Mouse (Mus musculus): ENCODE data around the gene Greb1. TPM values are rescaled to one million over a fixed set of nuclear protein-coding genes. Genes with fewer than 3 reads are reported as not detected.
A peak's percentile ranks its signal among the peaks of the same experiment; 100 is the strongest.

Greb1 gene
- total RNA-seq, 2 experiments from 2014 or later, result not detected

DNA sequence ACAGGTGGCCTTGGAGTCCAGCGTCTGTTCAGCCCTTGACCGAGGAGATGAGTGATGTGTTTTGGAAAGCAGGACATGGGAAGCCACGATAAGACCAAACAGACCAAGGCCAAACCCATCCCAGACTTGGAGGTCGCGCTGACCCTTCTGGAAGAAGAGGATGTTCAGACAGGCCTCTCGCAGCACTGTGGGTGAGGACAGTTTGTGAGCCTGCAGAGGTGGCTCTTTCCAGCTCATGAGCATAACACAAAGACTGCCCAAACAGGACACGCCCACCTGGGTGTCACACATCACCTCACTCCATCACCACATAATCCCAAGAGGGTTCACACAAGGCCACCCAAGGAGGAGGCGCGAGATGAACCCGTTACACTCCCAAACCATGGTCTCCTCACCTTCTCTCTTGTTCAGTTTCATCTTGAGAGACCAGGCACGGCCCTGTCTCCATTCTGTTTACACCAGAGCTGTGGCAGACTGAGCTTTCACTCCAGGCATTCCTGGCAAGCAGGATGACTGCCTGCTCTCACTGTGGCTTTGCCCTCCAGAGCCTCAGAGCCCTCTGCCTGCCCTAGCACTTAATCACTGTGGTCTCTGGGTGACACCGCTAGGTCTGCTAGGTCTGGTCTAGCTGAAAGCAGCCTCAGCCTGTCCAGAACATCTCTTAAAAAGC is 35.8 kb downstream of the Greb1 start:
- ATAC-seq (ENCODE audit: poor library complexity, severe bottlenecking), result no peak

DNA sequence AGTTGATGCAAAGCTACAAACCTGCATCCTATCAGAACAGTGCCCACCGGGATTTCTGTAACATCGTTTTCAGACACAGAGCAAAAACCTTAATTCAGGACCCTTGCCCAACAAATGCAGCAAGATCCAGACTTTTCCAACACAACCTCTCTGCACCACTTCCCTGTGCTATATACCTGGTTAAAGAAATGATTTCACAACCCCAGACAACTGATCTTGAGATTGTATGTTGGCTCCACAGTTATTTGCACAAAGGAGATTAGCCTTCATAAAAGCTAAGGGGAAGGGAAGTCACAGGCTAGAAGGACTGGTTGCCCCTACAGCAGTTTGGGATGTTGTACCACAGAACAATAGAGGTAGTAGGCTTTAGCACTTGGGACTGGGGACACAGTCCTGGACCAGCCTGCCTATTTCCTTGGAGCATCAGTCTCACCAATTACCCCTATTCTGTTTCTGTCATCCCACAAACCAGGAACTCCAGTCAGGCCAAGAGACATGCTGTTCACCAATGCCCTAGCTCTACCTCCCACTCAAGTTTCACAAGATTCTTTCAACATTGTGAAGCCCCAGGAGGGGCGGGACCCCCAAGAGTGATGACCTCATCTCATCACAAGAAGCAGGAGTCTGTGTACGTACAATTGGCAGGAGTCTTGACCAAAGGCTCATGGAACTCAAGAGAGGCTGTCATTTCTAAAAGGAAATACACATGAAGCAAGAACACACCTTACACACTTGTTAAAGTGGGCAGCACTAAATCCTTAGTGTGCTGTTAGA is 36.9 kb downstream of the Greb1 start:
- no peak for ATAC-seq (ENCODE audit: poor library complexity, severe bottlenecking)

DNA sequence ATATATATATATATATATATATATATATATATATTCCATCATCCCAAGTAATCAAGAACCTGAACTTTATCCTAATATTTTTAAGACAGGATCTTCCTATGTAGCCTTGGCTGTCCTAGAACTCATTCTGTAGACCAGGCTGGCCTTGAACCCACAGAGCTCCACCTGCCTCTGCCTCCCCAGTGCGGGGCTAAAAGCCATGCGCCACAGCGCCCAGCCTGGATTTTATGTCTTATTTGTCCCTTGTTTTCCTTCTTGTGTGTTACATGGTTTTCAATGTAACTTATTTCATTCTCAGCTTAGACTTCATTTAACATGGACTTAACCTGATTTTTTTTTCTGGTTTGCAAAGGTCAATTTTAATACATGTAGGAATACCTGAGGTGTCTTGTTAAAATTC is 39.2 kb downstream of the Greb1 start:
- no peak for ATAC-seq (ENCODE audit: poor library complexity, severe bottlenecking)

DNA sequence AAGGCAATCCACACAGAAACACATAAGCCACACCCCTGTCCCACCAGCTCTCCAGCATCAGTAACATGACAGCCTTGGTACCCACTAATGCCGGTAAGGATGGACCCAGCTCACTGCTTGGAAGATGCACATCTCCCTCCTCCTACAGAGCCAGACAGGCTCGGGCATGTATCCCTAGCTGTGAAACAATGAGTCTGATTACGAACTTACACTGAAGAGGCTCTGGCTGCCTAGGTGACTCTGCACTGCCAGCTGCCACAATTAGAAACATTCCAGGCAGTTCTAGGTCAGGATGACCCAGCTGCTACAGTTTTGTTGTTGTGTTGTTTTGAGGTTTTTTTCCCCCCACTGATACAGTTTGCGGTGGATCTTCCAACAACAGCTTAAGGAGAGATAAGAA is 40.4 kb downstream of the Greb1 start:
- ATAC-seq (ENCODE audit: poor library complexity, severe bottlenecking), result no peak

DNA sequence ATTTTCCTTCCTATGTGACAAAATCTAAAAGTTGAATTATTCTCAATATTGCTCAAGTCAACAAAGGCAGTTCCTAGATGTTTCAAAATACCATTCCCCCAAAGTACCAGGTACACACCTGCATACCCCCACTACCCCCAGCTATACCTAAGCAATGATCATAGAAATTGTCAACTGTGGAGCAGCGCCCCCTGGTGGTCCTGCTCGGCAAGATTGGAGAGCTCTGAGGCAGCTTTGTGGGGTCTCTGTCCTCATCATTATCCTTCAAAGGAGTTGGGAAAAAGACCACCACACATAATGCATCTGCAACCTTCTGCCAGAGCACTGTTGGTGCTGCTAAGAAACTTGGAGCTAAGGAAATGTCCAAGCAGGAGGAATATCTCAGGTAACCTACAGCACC is 46.4 kb downstream of the Greb1 start:
- ATAC-seq (ENCODE audit: poor library complexity, severe bottlenecking), result no peak

DNA sequence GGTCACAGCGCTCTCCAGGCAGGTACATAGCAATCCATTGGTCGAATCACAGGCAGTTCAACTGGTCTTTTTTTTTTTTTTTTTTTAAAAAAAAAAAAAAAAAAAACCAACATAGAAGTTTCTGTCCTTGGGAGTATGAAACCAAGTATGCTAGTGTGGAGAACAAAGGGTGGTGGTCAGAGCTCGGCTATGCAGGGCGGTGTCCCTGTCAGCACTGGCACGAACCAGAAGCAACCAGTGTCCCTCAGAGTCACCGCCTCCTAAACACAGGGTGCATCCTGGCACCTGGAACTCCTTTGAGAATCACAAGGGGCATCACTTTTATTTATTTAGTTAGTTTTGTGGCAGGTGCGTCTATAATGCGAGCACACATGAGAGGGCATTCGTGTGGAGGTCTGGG is 47.1 kb downstream of the Greb1 start:
- no peak for ATAC-seq (ENCODE audit: poor library complexity, severe bottlenecking)

DNA sequence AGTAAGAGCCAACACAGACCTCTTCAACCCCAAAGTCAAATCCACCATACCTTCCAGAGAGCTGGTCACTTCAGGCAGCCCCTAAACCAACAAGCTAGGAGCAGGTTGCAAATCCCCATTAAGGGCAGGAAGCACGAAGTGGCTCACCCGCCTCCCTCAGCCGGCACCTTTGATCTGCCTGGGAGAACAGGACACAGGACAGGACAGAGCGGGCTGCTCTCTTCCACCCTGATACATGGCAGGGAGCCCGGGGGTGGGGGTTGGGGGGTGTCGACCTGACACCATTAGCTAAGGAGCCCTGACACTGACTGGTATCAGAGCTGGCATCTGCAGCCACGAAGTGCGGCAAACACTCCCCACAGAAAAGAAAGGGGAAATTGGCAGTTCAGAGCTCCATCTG is 47.6 kb downstream of the Greb1 start:
- no peak for ATAC-seq (ENCODE audit: poor library complexity, severe bottlenecking)

DNA sequence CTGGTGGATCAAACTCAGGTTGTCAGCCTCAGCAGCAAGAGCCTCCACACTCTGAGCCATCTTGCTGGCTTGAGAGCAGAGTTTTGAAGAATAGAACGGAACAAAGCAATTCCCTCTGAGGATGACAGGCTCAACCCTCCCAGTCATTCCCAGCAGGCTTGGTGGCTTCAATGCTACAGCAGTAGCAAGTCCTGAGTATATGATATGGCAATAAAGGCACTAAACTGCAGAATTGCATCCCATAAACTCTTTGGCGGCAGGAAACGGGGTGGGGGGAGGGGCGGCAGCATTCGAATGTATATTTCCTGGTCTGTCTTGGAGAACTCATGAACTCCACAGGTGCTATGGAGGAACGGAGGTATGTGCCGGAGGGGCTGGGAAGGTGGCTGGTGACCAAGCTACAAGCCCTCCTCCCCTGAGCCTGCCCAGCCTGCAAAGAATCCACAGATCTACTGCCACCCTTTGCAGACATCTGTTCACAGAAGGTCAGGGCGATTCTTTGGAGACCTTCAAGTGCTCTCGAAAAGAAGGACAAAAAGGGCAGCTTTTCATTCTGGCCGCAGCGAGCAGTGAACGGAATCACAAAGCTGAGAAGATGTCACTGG is 48.3 kb downstream of the Greb1 start:
- no peak for ATAC-seq (ENCODE audit: poor library complexity, severe bottlenecking)

DNA sequence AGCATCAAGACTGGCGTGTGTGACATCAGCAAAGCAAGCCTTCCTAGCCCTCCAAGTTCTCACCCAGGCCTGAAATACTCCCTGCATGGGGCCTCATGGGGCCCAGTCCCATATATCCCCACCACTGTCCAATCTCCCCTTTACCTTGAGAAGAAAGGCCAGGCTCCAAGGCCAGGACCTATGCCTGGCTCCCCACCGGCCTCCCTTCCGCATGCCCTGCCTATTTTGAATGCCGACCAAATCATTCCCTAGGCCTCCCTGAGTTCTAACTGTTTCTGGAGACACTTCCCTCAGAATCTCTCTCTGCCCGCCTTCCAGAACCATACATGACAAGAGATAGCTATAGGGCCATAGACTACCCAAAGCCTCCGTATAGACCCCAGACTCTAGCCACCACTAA is 49.1 kb downstream of the Greb1 start:
- ATAC-seq (ENCODE audit: poor library complexity, severe bottlenecking), result no peak

DNA sequence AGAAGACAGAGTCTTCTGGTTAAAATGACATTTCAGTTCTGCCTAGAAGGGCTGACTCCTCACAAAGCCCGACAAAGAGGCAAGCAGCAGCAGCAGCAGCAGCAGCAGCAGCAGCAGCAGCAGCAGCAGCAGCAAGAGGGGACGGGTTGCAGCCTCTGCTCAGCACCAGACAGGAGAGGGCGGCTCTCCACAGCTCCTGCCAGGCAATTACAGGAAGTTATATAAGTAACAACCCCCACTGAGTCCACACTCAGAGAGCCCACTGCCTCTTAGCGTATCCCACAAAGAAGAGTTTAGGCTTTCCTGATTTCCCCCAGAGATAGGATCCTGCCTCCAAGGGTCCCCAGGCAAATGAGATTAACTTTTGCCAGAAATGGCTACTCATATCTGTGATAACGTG is 60.6 kb downstream of the Greb1 start:
- ATAC-seq (ENCODE audit: poor library complexity, severe bottlenecking), result no peak

DNA sequence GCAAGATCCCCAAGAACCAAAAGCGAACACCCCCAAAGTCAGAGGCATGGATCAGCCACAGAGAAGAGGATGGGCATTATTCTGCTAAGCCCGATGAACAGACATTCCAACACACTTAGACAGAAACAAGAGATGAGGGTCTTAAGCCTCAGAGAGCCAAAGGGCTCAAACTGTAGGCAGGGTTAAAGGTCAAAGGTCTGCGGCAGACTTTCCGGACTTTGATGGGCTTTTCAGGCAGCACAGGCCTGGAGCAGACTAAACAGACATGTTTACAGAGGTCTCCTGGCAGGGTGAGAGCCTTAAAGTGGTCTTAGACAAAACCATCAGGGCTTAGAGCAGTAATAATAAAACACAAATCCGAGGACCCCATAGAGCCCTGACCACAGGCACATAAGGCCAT is 63.4 kb downstream of the Greb1 start:
- no peak for ATAC-seq (ENCODE audit: poor library complexity, severe bottlenecking)

DNA sequence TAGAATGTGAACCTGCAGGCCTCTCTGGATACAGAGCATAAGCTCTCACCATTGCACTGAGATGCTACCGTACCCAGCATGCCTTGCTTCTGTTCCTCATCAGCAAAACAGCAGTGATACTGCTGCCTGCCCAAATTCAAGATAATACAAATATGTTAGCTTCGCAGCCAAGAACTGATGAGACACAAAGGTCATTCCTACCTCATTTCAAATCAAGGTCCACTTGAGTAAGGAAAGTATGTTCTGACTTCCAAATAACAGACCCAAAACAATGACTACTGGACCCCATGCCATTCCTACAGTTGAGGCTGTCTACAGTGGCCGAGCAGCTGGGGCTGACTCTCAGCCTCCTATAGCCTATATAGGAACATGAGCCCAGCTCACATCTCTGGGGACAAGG is 66.0 kb downstream of the Greb1 start:
- no peak for ATAC-seq (ENCODE audit: poor library complexity, severe bottlenecking)

DNA sequence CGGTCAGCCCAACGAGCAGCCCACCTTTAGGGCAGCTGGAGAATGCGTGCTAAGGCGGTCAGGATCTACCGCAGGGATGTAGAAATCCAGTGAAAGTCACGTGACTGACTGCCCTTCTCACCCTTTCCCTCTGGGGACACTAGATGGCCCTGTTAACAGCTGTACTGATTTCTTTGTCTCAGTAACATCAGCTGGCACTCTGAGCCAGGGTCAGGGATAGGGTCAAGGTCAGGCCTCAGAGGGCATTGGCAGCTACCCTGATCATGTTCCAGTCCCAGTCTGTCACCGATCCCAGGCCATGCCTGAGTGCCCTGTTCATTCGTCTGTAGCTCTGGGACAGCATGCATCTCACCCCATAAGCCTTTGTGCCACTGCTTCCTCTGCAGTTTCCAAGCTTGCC is 66.7 kb downstream of the Greb1 start:
- no peak for ATAC-seq (ENCODE audit: poor library complexity, severe bottlenecking)

DNA sequence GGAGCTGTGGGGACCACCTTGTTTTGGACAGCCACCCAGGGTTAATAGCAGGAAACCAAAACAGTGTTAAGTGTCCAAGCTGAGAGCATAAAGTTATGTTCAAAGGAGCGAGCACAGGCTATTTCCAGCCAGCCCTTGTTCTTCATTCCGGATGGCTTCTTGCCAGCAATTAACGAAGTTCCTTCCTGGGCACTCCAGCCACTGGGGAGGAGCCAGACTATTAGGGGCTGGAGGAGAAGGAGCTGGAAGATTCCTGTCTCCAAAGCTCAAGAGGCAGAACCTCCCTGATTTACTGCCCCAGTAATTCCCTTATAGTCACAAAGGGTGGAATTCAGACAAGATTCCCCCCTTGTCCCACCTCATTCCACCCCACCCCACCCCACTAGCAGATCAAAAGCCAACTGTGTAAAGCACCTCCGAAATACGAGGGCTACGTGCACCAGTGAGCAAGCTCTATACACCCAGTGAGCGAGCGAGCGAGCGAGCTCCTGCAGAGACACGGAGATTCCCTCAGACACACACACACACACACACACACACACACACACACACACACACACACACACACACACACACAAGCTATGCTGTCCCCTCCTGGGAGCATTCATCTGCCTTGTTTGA is 69.5 kb downstream of the Greb1 start:
- ATAC-seq (ENCODE audit: poor library complexity, severe bottlenecking), result no peak

DNA sequence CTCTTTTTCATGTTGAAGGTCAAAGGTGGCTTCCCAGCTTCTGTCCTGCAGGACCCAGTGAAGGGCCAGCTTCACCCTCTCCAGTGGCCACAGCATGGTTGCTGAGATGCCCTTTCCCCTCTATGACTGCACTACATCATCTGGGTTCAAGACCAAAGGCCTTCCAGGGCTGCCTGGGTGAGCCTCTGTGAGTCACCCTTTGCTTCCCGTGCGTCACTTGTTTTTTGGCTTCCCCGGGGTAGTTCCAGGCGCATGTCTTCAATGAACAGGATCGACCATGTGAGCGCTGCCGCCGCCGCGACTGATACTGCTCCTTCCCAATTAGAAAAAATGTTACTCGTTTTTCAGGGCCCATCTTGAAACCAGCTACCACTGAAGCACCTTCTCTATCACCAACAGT is 70.5 kb downstream of the Greb1 start:
- ATAC-seq (ENCODE audit: poor library complexity, severe bottlenecking), result no peak

DNA sequence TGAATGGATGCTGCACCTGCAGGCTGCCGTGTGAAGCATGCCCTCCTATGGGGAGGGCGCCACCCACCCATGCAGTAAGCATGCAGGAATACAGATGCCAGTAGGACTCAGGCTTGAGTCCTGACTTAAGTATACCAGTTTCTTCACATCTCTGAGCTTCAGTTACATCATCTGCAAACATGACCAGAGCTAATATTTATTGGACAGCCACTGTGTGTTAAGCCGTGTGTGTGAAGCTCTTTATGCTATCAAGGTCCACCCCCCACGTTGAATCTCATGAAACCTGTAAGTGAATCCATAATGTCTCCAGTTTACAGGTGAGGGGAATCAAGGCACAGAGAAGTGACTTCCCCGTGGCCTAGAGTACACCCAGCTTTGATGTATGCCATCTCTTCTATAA is 72.5 kb downstream of the Greb1 start:
- ATAC-seq (ENCODE audit: poor library complexity, severe bottlenecking), result no peak

DNA sequence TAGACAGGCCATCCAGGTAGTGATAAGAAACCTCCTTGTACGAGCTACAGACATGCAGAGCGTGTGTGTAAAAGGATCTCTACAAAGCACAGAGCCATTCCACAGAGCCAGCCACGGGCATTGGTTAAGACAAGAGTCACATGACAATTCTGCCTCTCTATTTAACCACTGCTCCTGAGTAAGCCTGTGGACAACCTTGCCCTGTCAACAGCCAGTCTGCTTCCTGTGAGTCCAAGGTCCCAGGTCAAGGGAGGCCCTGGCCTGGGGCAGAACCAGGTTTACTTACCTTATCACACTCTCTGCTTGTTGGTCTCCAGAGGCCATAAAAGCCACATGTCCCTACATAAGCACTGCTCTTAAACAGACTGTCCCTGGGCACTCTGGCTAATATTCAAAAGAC is 74.5 kb downstream of the Greb1 start:
- no peak for ATAC-seq (ENCODE audit: poor library complexity, severe bottlenecking)

DNA sequence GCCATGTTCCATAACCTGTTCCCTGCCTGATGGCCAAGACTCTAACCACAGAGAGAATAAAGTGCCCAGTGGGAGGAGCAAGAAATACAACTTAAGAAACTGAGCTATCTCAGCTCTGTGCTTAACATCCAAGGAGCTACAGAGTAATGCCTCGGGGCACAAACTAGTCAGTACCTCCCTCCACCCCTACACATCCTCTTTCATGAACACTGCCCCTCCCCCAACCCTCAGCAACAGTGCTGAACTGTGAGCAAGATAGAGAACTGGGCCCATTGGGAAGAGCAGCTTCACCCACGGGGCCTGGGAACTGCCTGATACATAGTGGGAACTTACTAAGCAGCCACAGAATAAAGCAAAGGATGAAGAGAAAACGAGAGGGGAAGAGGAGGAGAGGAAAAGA is 77.1 kb downstream of the Greb1 start:
- no peak for ATAC-seq (ENCODE audit: poor library complexity, severe bottlenecking)

DNA sequence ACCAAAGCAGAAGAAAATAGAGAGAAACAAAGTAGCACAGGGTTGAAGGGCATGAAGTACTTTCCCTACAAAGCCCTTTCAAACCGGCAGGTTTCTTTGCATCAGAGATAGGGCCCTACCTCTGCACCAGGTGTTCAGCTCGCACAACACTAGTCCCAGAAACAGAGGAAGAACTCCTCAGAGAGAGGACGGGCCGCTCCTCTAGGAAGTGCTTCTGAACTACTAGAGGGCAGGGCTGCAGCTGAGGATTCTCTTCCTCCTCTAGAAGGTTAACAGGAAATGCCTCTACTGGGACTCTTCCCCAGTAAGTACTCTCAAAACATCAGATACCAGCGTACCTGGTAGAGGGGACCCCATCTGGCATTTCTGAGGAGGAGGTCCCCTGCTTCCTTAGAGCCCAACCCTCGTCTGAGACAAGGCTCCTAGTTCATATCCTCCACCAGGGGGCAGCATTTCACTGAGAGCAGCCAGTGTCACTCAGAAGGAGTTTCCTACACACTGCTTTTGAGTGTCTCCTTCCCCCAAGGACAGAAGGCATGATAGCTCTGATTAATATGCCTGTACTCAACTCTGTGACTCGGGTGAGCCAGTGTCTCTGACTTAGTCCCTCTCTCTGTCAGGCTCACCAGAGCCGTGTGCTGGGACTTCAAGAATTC is 81.9 kb downstream of the Greb1 start:
- ATAC-seq (ENCODE audit: poor library complexity, severe bottlenecking), result peak; percentile 54

DNA sequence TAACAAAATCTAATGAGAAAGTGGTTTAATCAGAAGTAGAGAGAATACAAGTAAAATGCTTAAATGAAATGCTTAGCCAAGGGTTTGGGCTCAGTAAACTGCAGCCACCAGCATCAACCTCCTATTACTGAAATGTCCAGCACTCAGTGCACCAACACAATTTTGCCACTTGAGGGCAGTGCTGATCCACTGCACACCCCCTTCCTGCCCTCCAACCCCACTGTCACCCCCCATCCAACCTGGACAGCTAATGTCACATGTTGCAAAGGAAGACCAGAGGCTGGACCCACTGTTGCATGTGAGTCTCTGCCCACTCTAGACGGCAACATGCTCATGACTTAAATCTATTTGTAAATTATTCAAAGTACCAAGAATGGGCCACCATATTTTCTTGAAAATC is 83.0 kb downstream of the Greb1 start:
- peak; percentile 56; the same call in 1 of the 2 replicates for ATAC-seq (ENCODE audit: poor library complexity, severe bottlenecking)

DNA sequence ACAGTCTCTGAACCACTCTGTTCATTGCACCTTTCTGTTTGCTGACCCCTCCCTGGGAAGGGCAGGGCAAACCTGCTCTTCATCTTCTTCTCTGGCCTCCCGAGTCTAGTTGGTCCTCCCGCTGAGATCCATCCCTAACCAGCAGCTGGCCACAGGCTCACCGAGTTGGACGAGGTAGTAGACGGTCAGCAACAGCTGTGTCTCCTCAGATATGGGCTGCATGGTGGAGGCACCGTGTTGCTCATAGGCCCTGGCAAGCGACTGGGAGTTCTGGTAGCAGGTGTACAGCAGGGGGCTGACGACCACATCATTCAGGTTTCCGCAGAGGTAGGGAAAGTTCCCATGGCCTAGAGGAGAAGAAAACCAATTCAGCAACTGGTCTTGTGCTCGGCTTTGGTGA is 86.1 kb downstream of the Greb1 start:
- no peak for ATAC-seq (ENCODE audit: poor library complexity, severe bottlenecking)

Data from megakaryocyte, adult 5-6 weeks (primary cell).